Mouse (Mus musculus): Measurements from ENCODE around the gene 1700031F05Rik.
"Not testable (repeated sequence)": the region's sequence is repeated elsewhere in the genome, so short reads cannot be mapped to it uniquely, and the experiment has no call there.

DNA sequence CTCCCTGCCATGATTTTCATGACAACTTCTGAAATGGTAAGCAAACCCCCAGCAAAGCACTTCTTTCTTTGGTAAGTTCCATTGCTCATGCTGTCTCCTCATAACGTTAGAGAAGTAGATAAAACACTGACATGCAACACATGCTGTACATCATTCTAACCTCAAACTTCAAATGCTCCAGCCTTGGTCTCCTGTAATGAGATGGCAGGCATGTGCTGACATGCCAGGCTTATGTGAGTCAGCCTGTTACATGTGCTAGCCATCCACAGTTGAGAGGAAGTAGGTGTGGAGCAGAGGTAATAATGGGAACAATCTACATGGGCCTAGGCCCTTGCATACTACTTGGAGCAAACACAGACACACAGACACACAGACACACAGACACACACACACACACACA lies 47.1 kb upstream of the 1700031F05Rik start:
- not testable (repeated sequence) for TF ChIP-seq CTCF (conservative IDR thresholded peaks at IDR 0.05; ENCODE audit: low read length); POU5F1 (IDR thresholded peaks at IDR 0.05; ENCODE audit: borderline replicate concordance, low read length)

Data from E14TG2a.4 (cell line).